Mouse (Mus musculus): ENCODE measurements around the gene Antxr2. TPM values are rescaled to one million over a fixed set of nuclear protein-coding genes. Genes with fewer than 3 reads are reported as not detected.

The Antxr2 gene
- total and polyA plus RNA-seq, 3 experiments = 3.6 to 4.0 (median 3.9) TPM

DNA sequence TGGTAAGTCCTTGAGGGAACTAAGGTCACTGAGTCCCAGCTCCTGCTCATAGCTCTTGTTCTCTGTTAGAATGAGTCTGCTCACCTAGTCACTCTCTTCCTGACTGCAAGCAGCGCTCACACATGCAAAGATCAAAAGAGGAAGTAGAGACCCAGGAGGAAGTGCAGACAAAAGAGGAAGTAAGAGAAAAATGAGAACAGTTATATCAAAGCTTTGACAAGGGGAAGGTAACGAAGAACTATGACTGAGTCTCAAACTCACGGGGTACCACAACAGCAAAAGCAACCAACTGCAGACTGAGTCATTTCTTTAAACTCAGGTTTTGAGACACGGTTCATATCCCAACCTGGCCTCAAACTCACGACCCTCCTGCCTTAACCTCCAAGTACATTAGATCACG is 12.7 kb downstream of the Antxr2 start:
- Histone ChIP-seq H3K27me3 (replicated peaks) (no peaks in the 10 kb centered on the region), H3K4me3 (replicated peaks in 1 of 3; ENCODE audit: low read depth in 2 of 3, low read length in 2 of 3, poor library complexity in 1 of 3) (no peak overlapping the region), H3K4me2 (ENCODE audit: insufficient read depth, low read depth, poor library complexity, severe bottlenecking) (peak overlapping the region; percentile 93), H3K4me1 (ENCODE audit: control insufficient read depth in 1 of 2, insufficient read depth in 2 of 2) (peaks cover 25 to 63% of the 10 kb centered on the region in 2 experiments), H3K9me3 (replicated peaks; ENCODE audit: low read length) (no peaks in the 10 kb centered on the region), H3K79me2 (replicated peaks; ENCODE audit: control insufficient read depth, extremely low read depth, insufficient read depth, poor library complexity, severe bottlenecking) (no peaks in the 10 kb centered on the region; the same call in 1 of the 2 replicates), H3K36me3 (replicated peaks in 1 of 2; ENCODE audit: control insufficient read depth in 1 of 2, insufficient read depth in 1 of 2, low read length in 1 of 2) (peaks cover 0 to 2% of the 10 kb centered on the region in 2 experiments), H3K9ac (ENCODE audit: insufficient read depth, low read depth) (peak overlapping the region; percentile 35; the same call in 1 of the 2 replicates), H3K27ac (ENCODE audit: insufficient read depth, low read depth) (peak overlapping the region; percentile 97)
- in situ Hi-C loops (cut with MboI; ENCODE audit: low pct_ligation_motif_present, low pct_unique_long_range_greater_than_20kb, low sequenced_read_pairs) (no loop called here), dilution Hi-C loops (cut with MboI; ENCODE audit: extremely low pct_ligation_motif_present, extremely low pct_unique_long_range_greater_than_20kb, low sequenced_read_pairs) (no loop called here)
- peak; percentile 93 for DNase-seq (ENCODE audit: extremely low read depth)
- TF ChIP-seq TBP (conservative IDR thresholded peaks at IDR 0.05; ENCODE audit: low read depth, low read length) (peak; percentile 64; the same call in 1 of the 2 replicates), MYC (IDR thresholded peaks at IDR 0.05; ENCODE audit: low read depth, low read length) (peak; percentile 82), ELF1 (IDR thresholded peaks at IDR 0.05; ENCODE audit: low read depth, low read length) (peak; percentile 90), EP300 (IDR thresholded peaks at IDR 0.05; ENCODE audit: low read length) (peak; percentile 94), SMC3 (IDR thresholded peaks at IDR 0.05; ENCODE audit: low read depth, low read length) (no peak; the same call in 1 of the 2 replicates), USF1 (IDR thresholded peaks at IDR 0.05; ENCODE audit: low read depth, low read length) (no peak), NRF1 (IDR thresholded peaks at IDR 0.05; ENCODE audit: low read depth, low read length) (no peak), UBTF (IDR thresholded peaks at IDR 0.05; ENCODE audit: low read depth, low read length) (no peak), ZC3H11A (IDR thresholded peaks at IDR 0.05; ENCODE audit: low read depth, low read length) (no peak), MAFK (IDR thresholded peaks at IDR 0.05; ENCODE audit: insufficient replicate concordance, low read length) (0 out of 2 replicates have a peak, but pooled peaks have one; percentile 13), RCOR1 (conservative IDR thresholded peaks at IDR 0.05; ENCODE audit: low read depth, low read length) (no peak; the same call in 1 of the 2 replicates), E2F4 (IDR thresholded peaks at IDR 0.05; ENCODE audit: insufficient replicate concordance, low read depth, low read length) (no peak), CHD1 (IDR thresholded peaks at IDR 0.05; ENCODE audit: low read depth, low read length) (no peak; the same call in 1 of the 2 replicates), KAT2A (IDR thresholded peaks at IDR 0.05; ENCODE audit: insufficient replicate concordance, low read length) (no peak), USF2 (conservative IDR thresholded peaks at IDR 0.05; ENCODE audit: low read depth, low read length) (no peak), JUN (IDR thresholded peaks at IDR 0.05; ENCODE audit: insufficient read depth, low read depth, low read length) (peak; percentile 39), NELFE (IDR thresholded peaks at IDR 0.05; ENCODE audit: low read depth, low read length) (0 out of 2 replicates have a peak, but pooled peaks have one; percentile 54), IRF4 (IDR thresholded peaks at IDR 0.05; ENCODE audit: low read depth, low read length) (peak; percentile 88), ETS1 (conservative IDR thresholded peaks at IDR 0.05; ENCODE audit: low read depth, low read length) (peak; percentile 86), BHLHE40 (IDR thresholded peaks at IDR 0.05; ENCODE audit: low read depth, low read length) (peak; percentile 88), MAZ (IDR thresholded peaks at IDR 0.05; ENCODE audit: low read depth, low read length) (0 out of 2 replicates have a peak, but pooled peaks have one; percentile 47), ZKSCAN1 (IDR thresholded peaks at IDR 0.05; ENCODE audit: borderline replicate concordance, low read depth, low read length) (no peak), RAD21 (IDR thresholded peaks at IDR 0.05; ENCODE audit: low read depth, low read length) (no peak; the same call in 1 of the 2 replicates), HCFC1 (IDR thresholded peaks at IDR 0.05; ENCODE audit: low read depth, low read length) (peak; percentile 39), MAX (IDR thresholded peaks at IDR 0.05; ENCODE audit: low read length) (peak; percentile 58; the same call in 1 of the 2 replicates), GABPA (IDR thresholded peaks at IDR 0.05; ENCODE audit: insufficient replicate concordance, low read depth, low read length) (no peak), CTCF (conservative IDR thresholded peaks at IDR 0.05 in 1 of 2, IDR thresholded peaks at IDR 0.05 in 1 of 2; ENCODE audit: low read depth in 2 of 2, low read length in 2 of 2) (no peak), CHD2 (IDR thresholded peaks at IDR 0.05; ENCODE audit: low read length) (no peak; the same call in 1 of the 2 replicates), MXI1 (IDR thresholded peaks at IDR 0.05; ENCODE audit: low read depth, low read length) (peak; percentile 57; the same call in 1 of the 2 replicates), PAX5 (IDR thresholded peaks at IDR 0.05; ENCODE audit: low read length) (no peak), POLR2AphosphoS2 (IDR thresholded peaks at IDR 0.05; ENCODE audit: low read depth, low read length) (no peak; the same call in 1 of the 2 replicates), POLR2A (IDR thresholded peaks at IDR 0.05; ENCODE audit: low read depth, low read length) (peak; percentile 67), TCF12 (IDR thresholded peaks at IDR 0.05; ENCODE audit: low read depth, low read length) (peak; percentile 62), MEF2A (IDR thresholded peaks at IDR 0.05; ENCODE audit: borderline replicate concordance, low read depth, low read length) (peak; percentile 75; the same call in 1 of the 2 replicates), ZNF384 (IDR thresholded peaks at IDR 0.05; ENCODE audit: low read depth, low read length) (no peak), SIN3A (IDR thresholded peaks at IDR 0.05; ENCODE audit: low read length) (peak; percentile 86), ZMIZ1 (IDR thresholded peaks at IDR 0.05; ENCODE audit: low read depth, low read length) (no peak), JUND (conservative IDR thresholded peaks at IDR 0.05; ENCODE audit: low read depth, low read length) (peak; percentile 83)

Measured in CH12.LX (cell line).